Mouse (Mus musculus) CD4-positive helper T cell, adult 2 months (primary cell): Measurements from ENCODE around the gene Igfbp2.

Experiments used
- DNase-seq: peaks from one replicate; pipeline ENCODE4 v3.0.0-alpha.2; 2012; ENCODE audit warnings: low read depth, missing footprints, low spot score

Igfbp2 gene

DNA sequence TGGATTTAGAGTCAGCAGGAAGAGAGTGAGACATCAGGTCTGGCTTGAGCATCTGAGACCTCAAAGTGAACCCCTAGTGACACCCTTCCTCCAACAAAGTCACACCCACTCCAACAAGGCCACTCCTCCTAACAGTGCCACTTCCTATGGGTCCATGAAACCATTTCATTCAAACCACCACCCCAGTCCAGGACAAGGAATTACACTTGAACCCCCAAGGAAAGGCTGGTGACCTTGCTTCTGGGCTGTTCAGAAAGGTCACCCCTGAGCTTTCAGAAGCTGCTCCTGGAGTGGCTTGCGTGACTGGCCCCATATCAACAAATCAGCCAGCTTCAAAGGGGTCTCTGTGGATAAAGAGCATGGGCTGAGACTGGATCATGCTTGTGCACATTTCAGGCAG lies 29.5 kb downstream of the Igfbp2 start:
- no peak for DNase-seq

DNA sequence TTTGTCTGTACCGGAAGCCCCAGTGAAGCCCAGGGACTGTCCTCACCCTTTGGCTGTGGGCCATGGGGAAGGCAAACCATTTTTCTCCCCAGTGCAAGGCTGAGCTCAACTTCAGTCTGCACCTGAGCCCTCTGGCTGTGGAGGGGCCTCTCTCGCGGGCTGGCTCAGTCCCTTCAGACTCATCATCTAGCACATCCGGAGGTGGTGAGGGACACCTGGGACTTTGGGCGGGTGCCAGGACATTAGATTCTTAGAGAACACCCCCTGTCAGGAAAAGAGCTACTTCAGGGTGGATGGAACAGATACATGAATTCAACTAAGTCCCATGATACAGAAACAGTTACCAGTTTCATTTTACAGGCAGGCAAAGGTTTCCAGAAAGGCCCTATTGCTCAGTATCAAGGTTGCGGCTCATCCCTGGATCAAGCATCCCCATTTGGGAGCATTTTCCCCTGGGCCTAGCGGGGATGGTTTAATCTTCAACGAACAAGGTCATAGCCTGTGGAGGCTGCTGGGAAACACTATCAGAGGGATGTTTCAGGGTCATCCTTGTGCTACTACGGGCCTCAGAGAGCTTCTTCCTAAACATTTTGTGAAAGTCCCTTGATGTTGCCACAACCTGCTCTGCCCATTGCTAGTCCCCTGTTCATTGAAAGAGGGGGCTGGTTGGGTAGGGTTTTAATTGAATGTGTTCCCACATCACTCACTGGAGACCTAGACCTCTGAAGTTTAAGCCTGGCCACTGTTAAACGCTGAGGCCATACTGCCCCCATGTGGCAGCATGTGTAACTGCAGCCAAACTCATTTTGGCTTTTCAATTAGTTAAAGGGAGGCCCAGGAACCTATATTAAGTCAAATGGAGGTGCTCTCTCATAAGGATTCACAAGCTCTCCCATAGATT lies 30.3 kb downstream of the Igfbp2 start:
- peak; percentile 23 for DNase-seq

DNA sequence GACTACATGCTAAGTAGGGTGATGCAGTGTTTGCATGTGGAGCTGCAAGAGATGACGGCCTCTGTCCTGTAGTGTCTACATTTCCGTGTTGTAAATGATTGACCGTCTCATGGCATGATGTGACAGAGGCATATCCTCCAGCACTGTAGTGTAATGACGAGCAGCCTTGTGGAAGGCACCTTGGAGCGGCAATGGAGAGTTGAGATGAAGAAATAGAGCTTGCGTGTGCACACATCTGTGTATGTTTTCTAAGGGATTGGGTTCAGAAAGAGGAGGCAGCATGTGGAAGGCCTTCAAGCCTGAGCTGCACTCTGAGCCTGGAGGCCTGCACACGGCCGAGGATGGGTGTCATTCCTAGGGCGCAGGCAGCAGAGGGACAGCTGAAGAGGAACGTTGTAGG lies 31.4 kb downstream of the Igfbp2 start:
- no peak for DNase-seq

DNA sequence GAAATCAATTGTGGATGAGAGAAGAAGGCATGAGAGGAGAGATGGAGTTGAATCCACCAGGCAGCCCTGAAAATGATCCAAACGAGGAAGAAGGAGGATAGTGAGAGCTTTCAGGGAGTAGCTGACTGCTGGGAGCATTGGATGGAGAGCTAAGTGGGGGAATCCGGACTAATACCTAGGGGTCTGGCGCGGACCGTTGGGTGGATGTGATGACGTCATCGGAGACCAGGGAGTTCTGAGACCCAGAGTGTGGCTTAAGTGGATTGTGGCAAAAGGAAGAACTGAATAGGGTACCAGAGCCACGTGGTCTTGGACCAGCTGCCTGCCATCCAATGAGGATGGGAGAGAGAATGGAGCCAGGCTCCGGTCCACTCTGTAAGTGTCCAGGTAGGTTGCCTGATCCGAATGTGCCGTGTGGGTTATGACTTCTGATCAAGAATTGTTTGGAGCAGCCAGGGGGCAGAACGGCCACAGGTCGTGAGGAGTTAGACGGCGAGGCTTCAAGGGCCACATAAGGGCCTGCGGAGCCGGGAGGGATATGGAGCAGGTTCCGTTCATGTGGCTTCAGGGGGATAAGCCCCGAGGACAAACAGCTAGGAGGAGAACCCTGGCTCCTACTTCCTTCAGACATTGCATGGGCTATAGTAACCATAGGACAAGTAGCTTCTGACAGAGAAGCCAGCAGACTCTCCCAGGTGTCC lies 32.1 kb downstream of the Igfbp2 start:
- DNase-seq: no peak

DNA sequence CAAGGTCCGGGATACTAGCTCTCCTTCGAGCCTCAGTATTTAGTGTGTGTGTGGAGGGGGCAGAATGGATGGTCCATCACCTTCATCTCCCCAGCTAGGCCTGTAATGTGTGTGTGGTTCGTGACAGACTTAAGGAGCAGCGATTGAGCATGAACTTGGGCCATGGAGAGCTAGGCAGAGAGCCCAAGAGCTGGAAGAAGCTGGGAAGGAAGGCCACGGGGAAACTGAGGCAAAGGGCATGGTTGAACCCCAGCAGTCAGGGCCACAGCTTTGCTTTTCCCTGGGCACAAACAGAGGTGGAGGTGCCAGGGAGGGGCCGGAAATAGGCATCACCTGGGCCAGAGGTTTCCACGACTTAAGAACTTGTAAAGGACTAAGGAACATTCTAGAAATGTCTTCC lies 32.8 kb downstream of the Igfbp2 start:
- DNase-seq: no peak

DNA sequence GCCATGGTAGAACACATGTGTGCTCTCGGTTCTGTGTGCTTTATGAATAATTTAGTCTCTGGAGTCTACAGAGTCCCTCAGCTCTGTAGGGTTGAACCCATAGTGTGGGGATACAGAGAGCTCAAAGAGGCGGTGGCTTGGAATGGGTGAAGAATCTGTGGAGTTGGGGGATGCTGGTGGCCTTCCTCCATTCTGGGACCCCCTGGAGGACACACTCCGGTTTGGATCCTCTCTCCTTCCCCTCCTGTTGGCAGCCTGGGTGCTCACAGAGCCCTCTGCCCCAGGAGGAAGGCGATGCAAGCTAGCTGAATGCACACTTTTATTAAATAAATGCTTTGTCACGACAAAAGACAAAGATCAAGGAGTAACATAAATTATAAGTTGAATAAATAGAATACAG lies 33.3 kb downstream of the Igfbp2 start:
- DNase-seq: no peak

DNA sequence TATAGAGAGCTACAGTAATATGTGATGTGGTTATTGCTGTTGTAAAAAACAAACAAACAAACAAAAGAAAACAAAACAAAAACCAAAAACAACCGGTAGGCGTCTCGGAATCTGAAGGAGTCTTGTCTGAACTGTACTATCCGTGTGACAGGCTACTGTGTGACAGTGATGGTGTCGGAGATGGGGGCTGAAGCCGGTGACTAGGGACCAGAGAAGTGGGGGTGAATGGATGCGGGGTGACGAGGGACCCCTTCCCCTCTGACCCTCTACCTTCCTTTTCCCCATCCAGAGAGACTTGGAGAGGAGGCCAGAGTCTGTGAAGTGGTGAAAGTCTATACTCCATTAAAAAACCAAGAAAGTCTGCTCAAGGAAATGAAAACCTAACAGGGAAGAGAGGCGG lies 34.0 kb downstream of the Igfbp2 start:
- DNase-seq: no peak

DNA sequence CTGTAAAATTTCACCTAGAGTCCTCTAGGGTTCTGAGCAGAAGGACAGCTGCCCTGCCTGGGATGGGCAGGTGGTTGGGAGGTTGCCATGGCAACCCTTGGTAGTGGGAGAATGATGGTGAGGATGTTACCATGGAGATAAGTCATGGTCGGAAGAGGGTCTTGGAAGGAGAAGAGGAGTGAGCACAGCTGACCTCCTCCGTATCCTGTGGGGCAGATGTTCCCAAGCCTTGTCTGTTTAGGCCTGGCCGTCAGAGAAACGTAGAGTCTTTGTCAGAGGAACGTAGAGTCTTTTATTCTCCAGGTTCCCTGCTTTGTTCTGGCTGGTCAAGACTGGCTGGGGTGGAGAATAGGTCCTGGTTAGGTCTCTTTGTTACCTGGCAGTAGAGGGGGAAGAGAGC lies 34.6 kb downstream of the Igfbp2 start:
- DNase-seq: no peak

DNA sequence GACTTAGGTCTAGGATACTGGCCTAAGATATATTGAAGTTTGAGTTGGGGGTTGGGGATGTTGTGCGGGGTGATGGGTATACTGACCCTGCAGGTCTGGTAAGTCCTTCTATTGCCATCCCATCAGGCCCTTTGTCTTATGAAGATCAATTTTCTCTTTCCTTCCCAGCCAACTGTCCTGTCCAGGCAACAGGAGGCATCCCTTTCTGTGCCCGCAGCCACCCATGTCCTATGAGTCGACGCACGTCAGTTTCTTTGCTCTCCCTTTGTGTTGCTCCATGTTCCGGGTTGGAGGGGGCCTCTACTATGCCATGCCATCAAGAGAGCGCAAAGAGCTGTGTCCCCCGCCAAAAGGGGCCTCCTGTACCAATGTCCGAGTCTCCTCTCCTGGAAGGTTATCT lies 35.7 kb downstream of the Igfbp2 start:
- no peak for DNase-seq

DNA sequence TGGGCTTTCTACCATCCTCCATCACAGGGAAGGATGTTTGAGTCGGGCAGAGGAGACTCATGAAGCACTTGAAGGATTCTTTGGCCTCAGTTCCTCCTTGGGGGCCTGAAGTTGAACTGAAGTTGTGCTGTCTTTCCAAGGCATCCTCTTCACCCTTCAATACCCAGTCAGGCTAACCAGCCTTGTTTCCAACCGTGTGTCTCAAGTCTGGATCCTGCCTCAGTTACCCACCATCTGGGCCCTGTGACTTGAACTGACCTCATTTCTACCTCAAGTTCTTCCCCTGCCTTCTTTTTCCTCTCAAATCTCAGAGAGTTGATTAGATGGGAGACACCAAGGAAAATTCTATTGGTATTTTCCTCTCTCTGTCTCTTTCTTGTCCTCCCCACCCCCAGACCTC lies 36.2 kb downstream of the Igfbp2 start:
- no peak for DNase-seq

DNA sequence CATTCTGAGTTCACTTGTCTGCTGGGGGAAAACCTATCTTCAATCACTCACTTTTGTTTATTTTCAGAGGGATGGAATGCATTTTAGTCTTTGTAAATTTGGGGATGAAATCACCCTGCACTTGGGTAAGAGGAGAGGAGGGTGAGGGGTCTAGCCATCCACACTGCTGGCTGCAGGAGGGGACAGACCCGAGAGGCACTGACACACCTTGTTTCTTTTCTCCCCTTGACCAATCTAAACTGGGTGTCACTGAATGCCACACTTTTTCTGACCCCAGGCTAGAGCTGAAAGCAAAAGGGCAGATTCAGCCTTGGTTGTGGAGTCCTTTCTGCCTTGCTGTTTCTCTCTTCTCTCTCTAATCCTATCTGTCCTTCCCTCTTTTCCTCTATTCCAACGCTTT lies 37.4 kb downstream of the Igfbp2 start:
- DNase-seq: no peak

DNA sequence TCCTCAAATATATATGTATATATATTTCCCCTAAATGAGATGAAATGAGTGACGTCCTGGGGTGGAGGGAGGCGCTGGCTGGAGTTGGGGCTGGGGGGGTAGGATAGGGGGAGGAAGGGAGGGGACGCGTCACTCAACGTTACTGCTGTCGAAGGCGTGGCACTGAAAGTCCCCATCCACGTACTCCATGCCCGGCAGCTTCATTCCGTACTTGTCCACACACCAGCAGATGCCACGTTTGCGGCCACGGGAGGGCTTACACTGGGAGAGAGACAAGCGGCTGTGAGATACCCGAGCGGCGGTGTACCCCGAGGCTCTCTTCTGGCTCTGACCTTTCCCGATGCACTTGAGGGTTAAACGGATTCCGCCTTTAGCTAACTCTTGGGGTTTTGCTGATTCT lies 37.9 kb downstream of the Igfbp2 start:
- DNase-seq: no peak

DNA sequence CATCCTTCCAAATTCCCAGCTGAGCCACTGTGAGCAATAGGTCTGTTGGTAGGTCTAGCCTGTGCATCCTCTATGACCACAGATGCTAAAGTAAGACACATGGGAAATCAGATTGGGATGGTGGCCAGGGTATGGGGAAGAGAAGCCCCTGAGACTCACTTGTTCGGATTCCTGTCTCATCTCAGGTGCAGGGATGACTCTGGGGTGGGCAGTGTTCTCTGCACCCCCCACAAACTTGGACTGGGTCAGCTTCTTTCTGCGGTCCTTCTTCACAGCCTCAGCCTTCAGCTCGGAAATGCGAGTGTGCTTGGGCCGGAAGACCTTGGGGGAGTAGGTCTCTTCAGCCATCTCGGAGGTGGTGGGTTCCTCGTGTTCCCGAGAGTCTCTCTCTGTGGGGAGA lies 39.4 kb downstream of the Igfbp2 start:
- no peak for DNase-seq

DNA sequence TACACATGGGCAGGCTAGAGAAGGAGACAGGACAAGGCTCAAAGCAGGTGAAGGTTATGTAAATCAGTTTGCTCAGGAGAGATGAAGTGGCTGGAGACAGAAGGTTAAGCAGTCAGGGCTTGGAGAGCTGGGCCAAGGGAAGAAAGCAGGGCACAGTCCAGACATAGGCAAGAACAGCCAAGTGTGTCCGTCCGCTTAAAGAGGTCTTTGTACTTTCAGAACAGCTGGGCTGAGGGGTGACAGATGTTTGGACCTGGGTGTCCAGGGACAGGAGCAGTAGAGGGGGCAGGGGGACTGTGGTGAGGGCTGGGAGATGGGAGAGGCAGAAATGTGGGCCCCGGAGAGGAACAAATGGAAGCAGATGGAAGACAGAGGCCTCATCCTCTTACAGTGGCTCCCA lies 40.0 kb downstream of the Igfbp2 start:
- no peak for DNase-seq

DNA sequence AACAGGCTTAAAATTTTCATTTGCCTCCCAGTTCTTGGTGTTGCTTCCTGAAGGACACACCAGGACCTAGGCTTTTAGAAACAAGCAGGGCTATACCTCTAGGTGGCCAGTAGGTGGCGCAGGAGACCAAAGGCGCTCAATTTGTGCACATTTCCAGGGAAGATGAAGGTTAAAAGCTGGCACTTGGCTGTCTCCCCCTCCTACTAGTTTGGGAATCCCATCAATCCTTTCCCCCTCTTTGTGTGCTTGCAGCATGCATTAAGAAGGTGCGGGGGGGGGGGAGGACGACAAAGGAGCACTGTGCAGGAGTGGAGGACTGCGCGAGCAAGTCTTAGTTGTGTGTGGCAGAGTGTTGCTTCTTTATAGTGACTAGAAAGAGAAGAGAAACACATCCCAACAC lies 41.6 kb downstream of the Igfbp2 start:
- peak; percentile 14 for DNase-seq

DNA sequence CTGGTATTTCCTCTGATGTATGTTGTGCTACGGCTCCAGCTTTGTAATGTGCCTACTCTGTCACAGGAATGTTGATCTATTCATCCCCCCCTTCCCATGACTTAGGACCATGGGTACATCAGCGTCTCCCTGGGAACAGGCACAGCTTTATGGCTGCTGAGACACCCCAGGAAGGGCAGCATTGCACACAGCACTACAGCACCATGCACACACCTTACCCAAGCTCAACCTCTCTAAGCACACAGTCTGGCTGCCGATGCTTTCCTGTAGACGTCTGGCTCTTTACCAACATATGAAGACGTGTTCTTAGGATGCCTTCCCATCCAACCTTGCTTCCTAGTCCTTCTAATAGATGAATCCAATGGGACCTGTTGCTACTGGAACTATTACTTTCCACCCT lies 42.1 kb downstream of the Igfbp2 start:
- no peak for DNase-seq

DNA sequence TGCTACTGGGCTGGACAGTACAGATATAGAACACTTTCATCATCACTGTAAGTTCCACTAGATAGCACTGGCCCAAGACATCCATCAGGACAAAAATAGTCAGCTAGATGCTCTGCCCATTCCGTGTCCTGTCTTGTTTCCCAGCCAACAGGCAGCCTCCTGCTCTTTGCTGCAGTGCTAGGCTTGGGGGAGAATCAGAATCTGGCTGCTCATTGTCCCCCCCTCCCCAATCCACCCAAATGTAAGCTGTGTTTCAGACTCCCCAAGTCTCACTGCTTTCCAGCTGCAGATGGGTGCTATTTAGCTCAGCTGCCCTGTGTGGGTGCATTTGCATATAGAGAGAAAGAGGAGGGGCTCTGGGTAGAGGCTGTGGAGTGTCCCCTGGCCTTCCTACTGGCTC lies 43.0 kb downstream of the Igfbp2 start:
- no peak for DNase-seq

DNA sequence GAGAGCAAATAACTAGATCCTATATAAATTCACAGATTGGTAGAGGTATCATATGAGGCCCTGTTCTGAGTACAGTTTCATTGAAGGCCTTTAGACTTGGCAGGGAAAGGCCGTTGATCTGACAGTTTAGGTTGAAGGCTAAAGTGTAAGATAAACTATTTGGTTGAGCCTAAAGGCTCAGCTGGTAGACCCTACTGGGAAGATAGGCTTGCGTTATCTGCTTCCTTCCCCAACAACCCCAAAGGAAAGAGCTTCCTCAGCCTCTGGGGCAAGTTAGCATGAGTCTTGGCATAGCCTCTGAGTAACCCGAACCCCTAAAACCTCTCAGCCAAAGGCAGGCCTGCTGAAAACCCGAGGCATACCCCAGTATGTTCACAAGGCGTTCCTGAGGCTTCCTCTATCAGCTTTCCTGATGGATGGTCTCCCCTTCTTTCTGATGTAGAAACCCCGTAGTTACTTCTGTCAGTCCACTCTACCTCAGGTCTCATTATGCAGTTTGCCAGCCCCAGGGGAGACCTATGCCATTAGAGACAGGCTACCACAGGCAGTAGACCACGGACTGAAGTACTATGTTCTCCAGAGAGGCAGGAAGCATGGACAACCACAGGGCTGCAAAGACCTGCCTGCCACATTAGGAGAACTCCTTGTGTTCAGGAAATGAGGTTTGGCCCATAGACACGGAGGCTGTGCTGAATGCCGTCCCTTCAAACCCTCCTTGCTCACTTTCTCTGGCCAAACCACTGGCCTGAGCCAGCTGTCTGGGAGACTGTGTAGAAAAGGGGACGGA lies 44.3 kb downstream of the Igfbp2 start:
- DNase-seq: no peak

DNA sequence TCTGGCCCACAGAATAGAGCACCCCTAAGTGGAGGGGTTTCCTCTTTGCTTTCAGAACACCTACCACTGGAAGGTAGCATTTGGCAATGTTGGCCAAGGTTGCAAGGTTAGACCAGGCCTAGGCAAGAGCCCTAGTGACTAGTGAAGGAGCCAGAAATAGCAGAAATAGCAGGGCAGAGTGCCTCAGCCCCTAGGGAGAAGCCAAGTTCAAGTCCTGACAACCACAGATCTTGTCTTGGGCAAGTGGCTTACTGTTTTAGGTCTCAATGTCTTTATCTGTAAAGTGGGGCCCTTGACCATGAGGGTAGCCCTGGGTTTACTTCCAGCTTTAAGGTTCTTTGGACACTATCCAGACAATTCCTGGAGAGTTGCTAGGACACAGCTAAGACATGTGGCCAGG lies 45.0 kb downstream of the Igfbp2 start:
- no peak for DNase-seq

DNA sequence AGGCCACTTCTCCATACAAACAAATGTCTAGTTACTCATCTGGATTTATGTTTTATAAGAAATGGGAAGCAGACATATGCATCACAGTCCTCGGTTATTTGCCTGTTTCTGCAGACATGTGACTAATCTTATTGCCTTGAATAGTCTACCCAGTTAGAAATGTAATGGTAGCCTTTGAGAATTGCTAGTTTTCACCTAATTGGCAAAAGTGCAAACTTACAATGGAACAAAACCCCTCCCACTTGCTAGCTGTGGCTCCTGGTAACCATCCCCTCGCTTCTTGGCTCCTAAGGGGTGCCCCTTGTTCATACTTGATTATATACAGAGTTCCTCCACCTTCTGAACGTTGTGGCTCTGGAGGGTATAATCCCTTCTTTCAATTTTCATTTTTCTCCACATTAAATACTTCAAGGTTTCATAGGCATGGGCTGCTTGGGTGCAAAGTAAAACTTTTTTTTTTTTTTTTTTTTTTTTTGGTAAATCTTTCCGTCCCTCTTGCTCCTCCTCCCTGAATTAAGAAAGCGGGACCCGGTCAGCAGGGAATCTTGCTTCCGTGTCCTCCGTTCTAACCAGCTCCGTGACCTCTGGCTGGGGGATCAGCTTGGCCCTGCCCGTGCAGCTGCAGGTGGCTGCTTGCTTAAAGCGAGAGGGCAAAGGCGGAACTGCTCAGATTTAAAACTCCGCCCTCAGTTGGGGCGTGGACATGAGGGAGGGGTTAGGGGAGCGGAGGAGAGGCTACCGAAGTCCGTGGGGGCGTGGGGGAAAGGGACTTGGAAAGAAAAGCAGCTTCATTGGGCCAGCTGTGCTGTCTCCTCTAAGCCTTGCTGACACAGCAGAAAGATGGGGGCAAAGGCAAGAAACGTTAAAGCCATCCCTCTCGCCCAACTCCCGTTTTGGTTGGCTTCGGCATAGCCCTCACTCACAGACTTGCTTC lies 45.6 kb downstream of the Igfbp2 start:
- peak; percentile 53 for DNase-seq

DNA sequence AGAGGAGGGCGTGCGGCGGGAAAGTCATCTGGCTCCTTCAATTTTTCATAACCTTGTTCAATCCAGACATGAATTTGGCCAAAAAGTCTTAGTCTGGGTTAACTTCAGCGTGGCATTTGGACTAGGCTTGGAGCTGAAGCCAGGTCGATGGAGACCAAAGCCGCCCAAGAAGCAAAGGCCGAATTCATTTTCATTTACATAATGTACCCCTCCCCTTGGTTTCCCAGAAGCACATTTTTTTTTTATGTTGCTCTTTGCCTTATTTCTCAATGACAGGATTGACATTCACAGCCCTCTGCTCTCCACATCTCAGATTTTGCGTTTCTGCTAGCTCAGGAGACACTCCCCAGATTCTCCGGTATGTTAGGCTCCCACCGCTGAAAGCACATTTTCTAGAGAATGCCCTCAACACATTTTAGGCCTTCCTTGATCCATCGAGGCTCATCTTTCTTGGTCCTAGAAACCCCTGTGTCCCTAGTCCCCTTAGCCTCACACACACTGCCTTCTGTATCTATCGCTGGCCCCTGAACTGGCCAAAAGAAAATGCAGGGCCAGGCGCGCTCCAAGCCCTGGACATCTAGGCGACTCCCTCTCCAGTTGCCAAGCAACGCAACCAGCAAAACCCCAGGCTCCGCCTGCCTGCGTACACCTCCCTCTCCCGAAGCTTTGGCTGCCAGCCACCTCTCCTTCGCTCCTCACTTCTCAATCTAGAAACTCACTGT lies 46.5 kb downstream of the Igfbp2 start:
- DNase-seq: peak; percentile 21
